Mouse (Mus musculus) ES-CJ7 (cell line): ENCODE results near the gene Camk1d.
"Not testable (repeated sequence)": the region's sequence is repeated elsewhere in the genome, so short reads cannot be mapped to it uniquely, and the experiment has no call there.

Experiments
- DNase-seq: peaks from one replicate; pipeline ENCODE4 v3.0.0; 2011; ENCODE audit warnings: low read depth, low spot score

The Camk1d gene

GRCm38 (mm10) chr2:5613651-5614307 lies 100.5 kb downstream of the Camk1d start:
- no peak for DNase-seq

DNA sequence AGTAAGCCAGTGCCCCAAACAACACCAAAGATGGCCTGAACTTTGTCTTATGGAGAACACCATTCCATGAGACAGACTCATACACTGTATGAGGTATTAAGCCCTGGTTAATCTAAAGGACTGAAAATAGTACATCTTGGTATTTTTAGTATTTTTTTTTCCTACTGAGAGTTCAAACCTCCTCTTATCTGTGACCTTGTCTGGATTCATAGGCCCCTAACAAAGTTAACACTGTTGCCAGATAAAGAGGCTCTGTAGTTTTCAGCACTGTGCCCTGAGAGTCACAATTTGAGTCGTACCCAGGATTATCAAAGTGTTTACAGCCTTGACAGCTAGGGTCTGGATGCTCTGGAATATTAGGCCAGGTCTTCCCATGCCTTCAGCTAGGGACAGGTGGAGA lies 102.7 kb downstream of the Camk1d start:
- DNase-seq, result no peak

- DNase-seq, result no peak
These were observed 103.8 kb downstream of the Camk1d start for GRCm38 (mm10) chr2:5610521-5610920.

GRCm38 (mm10) chr2:5607920-5608841 lies 106.1 kb downstream of the Camk1d start:
- no peak for DNase-seq

GRCm38 (mm10) chr2:5605849-5606248 lies 108.5 kb downstream of the Camk1d start:
- DNase-seq, result no peak

GRCm38 (mm10) chr2:5602044-5602443 lies 112.3 kb downstream of the Camk1d start:
- DNase-seq, result no peak

- DNase-seq, result not testable (repeated sequence)
These were observed 113.1 kb downstream of the Camk1d start for GRCm38 (mm10) chr2:5601243-5601642.

- DNase-seq, result peak; percentile 14
These were observed 113.9 kb downstream of the Camk1d start for GRCm38 (mm10) chr2:5600183-5600962.

GRCm38 (mm10) chr2:5599713-5600112 lies 114.6 kb downstream of the Camk1d start:
- no peak for DNase-seq

- no peak for DNase-seq
These were observed 115.8 kb downstream of the Camk1d start for GRCm38 (mm10) chr2:5598533-5598932.

DNA sequence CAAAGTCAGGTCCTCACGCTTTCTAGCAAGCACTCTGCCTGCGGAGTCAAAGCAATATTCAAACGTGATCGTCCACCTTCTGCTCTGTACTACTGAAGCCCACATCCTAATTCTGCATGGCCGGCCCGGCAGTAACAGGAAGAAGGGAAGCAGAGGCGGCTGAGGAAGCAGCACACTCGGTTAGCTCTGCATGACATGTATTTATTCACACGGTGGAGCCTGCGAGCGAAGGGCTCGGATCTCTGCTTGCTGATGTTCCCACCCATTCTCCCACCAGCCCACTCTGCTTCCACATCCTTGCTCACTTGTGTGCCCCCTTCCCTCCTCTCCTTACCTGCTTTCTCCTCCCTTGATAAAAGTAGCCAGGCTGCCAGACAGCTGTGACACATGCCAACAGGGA lies 117.4 kb downstream of the Camk1d start:
- no peak for DNase-seq

- no peak for DNase-seq
These were observed 118.7 kb downstream of the Camk1d start for GRCm38 (mm10) chr2:5595356-5596191.

- DNase-seq, result no peak
These were observed 121.7 kb downstream of the Camk1d start for GRCm38 (mm10) chr2:5592461-5593136.

GRCm38 (mm10) chr2:5590074-5590473 lies 124.2 kb downstream of the Camk1d start:
- no peak for DNase-seq

DNA sequence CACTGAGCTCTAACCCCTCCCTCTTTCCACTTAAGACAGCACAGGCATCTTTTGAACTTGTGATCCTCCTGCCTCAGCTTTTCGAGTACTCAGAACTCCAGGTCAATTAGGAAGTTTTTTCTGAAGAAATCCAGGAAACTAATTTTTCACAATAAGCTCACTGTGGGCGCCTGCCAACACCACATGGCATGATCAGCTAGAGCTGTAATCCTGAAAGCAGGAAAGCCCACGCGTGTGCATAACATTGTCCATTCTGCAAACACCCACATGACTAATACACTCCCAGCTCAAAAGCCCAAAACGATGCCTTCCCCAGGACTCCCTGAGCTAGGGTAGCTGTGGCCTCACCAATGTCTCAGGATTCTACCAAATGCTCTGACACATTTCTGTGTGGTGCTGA lies 125.2 kb downstream of the Camk1d start:
- no peak for DNase-seq

GRCm38 (mm10) chr2:5588329-5588982 lies 125.9 kb downstream of the Camk1d start:
- no peak for DNase-seq

GRCm38 (mm10) chr2:5584318-5585027 lies 129.8 kb downstream of the Camk1d start:
- DNase-seq, result peak; percentile 85

GRCm38 (mm10) chr2:5579391-5579790 lies 134.9 kb downstream of the Camk1d start:
- DNase-seq, result no peak

- DNase-seq, result no peak
These were observed 136.8 kb downstream of the Camk1d start for GRCm38 (mm10) chr2:5577399-5578129.
